Mouse (Mus musculus): ENCODE data around the gene Nckipsd. TPM values are rescaled to one million over a fixed set of nuclear protein-coding genes. Genes with fewer than 3 reads are reported as not detected.

Nckipsd gene
- total RNA-seq, 1 experiment: 17.4 TPM

GRCm38 (mm10) chr9:108782836-108783547 lies 25.2 kb upstream of the Nckipsd start:
- peaks cover 2 to 3% of the 10 kb centered on the region in 2 experiments; a peak in 1 of 4 replicates for H3K4me1 ChIP-seq (ENCODE audit: control insufficient read depth in 2 of 2, insufficient read depth in 2 of 2, low read length in 2 of 2, poor library complexity in 1 of 2)
- no peaks in the 10 kb centered on the region for H3K9me3 ChIP-seq (ENCODE audit: control insufficient read depth, insufficient read depth, low read depth, low read length)
- H3K36me3 ChIP-seq (ENCODE audit: control insufficient read depth, insufficient read depth, low read length, poor library complexity, severe bottlenecking): no peaks in the 10 kb centered on the region
- in situ Hi-C loops (cut with MboI; ENCODE audit: low sequenced_read_pairs in 2 of 2, unreplicated experiment in 2 of 2): no loop called here
- peak overlapping the region; percentile 12 to 67; a peak in 3 of 4 replicates for H3K4me3 ChIP-seq (ENCODE audit: insufficient read depth in 1 of 2, low read depth in 1 of 2, low read length in 2 of 2, poor library complexity in 1 of 2, severe bottlenecking in 1 of 2)
- no peak overlapping the region for H3K27ac ChIP-seq (ENCODE audit: insufficient read depth, low read depth, low read length, poor library complexity, severe bottlenecking)
- TF ChIP-seq ZNF384 (IDR thresholded peaks at IDR 0.05; ENCODE audit: low read depth, low read length) (no peak), ZC3H11A (IDR thresholded peaks at IDR 0.05; ENCODE audit: borderline replicate concordance, low read depth, low read length) (no peak), CHD2 (IDR thresholded peaks at IDR 0.05; ENCODE audit: low read depth, low read length) (no peak), MAFK (IDR thresholded peaks at IDR 0.05; ENCODE audit: insufficient read depth, low read depth, low read length) (no peak)
- 0 out of 2 replicates have a peak overlapping the region, but pooled peaks have one; percentile 15 for H3K9ac ChIP-seq (ENCODE audit: insufficient read depth, low read depth, low read length, poor library complexity, severe bottlenecking)
- DNase-seq (ENCODE audit: low read depth, low spot score): no peak

GRCm38 (mm10) chr9:108783548-108784463 lies 24.4 kb upstream of the Nckipsd start, which contains the start of gene Ip6k2:
Gene Ip6k2, plus strand, starts transcription at chr9:108783796.
- Histone ChIP-seq H3K27ac (ENCODE audit: insufficient read depth, low read depth, low read length, poor library complexity, severe bottlenecking) (peak within 1 kb of the TSS; percentile 63), H3K9ac (ENCODE audit: insufficient read depth, low read depth, low read length, poor library complexity, severe bottlenecking) (peak within 1 kb of the TSS; percentile 88), H3K4me3 (ENCODE audit: insufficient read depth in 1 of 2, low read depth in 1 of 2, low read length in 2 of 2, poor library complexity in 1 of 2, severe bottlenecking in 1 of 2) (peak within 1 kb of the TSS; percentile 88 to 97), H3K9me3 (ENCODE audit: control insufficient read depth, insufficient read depth, low read depth, low read length) (no peaks in the 10 kb centered on the region), H3K36me3 (ENCODE audit: control insufficient read depth, insufficient read depth, low read length, poor library complexity, severe bottlenecking) (no peaks in the 10 kb centered on the region), H3K4me1 (ENCODE audit: control insufficient read depth in 2 of 2, insufficient read depth in 2 of 2, low read length in 2 of 2, poor library complexity in 1 of 2) (peaks cover 2 to 3% of the 10 kb centered on the region in 2 experiments; a peak in 1 of 4 replicates)
- peak; percentile 16; the same call in 1 of the 2 replicates for TF ChIP-seq CHD2 (IDR thresholded peaks at IDR 0.05; ENCODE audit: low read depth, low read length)
- TF ChIP-seq ZC3H11A (IDR thresholded peaks at IDR 0.05; ENCODE audit: borderline replicate concordance, low read depth, low read length): no peak
- TF ChIP-seq HCFC1 (IDR thresholded peaks at IDR 0.05; ENCODE audit: borderline replicate concordance, insufficient read depth, low read length): no peak
- TF ChIP-seq ZNF384 (IDR thresholded peaks at IDR 0.05; ENCODE audit: low read depth, low read length): no peak
- TF ChIP-seq MAFK (IDR thresholded peaks at IDR 0.05; ENCODE audit: insufficient read depth, low read depth, low read length): no peak
- DNase-seq (ENCODE audit: low read depth, low spot score): peak; percentile 97
- in situ Hi-C loops (cut with MboI; ENCODE audit: low sequenced_read_pairs in 2 of 2, unreplicated experiment in 2 of 2): no loop called here

- H3K27ac ChIP-seq (ENCODE audit: insufficient read depth, low read depth, low read length, poor library complexity, severe bottlenecking): no peak overlapping the region
- no peak overlapping the region for H3K4me3 ChIP-seq (ENCODE audit: insufficient read depth in 1 of 2, low read depth in 1 of 2, low read length in 2 of 2, poor library complexity in 1 of 2, severe bottlenecking in 1 of 2)
- H3K36me3 ChIP-seq (ENCODE audit: control insufficient read depth, insufficient read depth, low read length, poor library complexity, severe bottlenecking): no peaks in the 10 kb centered on the region
- in situ Hi-C loops (cut with MboI; ENCODE audit: low sequenced_read_pairs in 2 of 2, unreplicated experiment in 2 of 2): no loop called here
- H3K4me1 ChIP-seq (ENCODE audit: control insufficient read depth in 2 of 2, insufficient read depth in 2 of 2, low read length in 2 of 2, poor library complexity in 1 of 2): peaks cover 2 to 3% of the 10 kb centered on the region in 2 experiments; a peak in 1 of 4 replicates
- no peak overlapping the region for H3K9ac ChIP-seq (ENCODE audit: insufficient read depth, low read depth, low read length, poor library complexity, severe bottlenecking)
- DNase-seq (ENCODE audit: low read depth, low spot score): no peak
- no peaks in the 10 kb centered on the region for H3K9me3 ChIP-seq (ENCODE audit: control insufficient read depth, insufficient read depth, low read depth, low read length)
- TF ChIP-seq HCFC1 (IDR thresholded peaks at IDR 0.05; ENCODE audit: borderline replicate concordance, insufficient read depth, low read length) (no peak), MAFK (IDR thresholded peaks at IDR 0.05; ENCODE audit: insufficient read depth, low read depth, low read length) (no peak)
Observed at GRCm38 (mm10) chr9:108785416-108785815, 22.8 kb upstream of the Nckipsd start.

GRCm38 (mm10) chr9:108786494-108786893 lies 21.7 kb upstream of the Nckipsd start:
- DNase-seq (ENCODE audit: low read depth, low spot score): no peak
- H3K36me3 ChIP-seq (ENCODE audit: control insufficient read depth, insufficient read depth, low read length, poor library complexity, severe bottlenecking): no peaks in the 10 kb centered on the region
- TF ChIP-seq CHD2 (IDR thresholded peaks at IDR 0.05; ENCODE audit: low read depth, low read length): no peak
- no peak for TF ChIP-seq ZNF384 (IDR thresholded peaks at IDR 0.05; ENCODE audit: low read depth, low read length)
- TF ChIP-seq ZC3H11A (IDR thresholded peaks at IDR 0.05; ENCODE audit: borderline replicate concordance, low read depth, low read length): no peak
- TF ChIP-seq MAFK (IDR thresholded peaks at IDR 0.05; ENCODE audit: insufficient read depth, low read depth, low read length): no peak
- TF ChIP-seq HCFC1 (IDR thresholded peaks at IDR 0.05; ENCODE audit: borderline replicate concordance, insufficient read depth, low read length): no peak
- in situ Hi-C loops (cut with MboI; ENCODE audit: low sequenced_read_pairs in 2 of 2, unreplicated experiment in 2 of 2): no loop called here
- H3K27ac ChIP-seq (ENCODE audit: insufficient read depth, low read depth, low read length, poor library complexity, severe bottlenecking): no peak overlapping the region
- H3K4me3 ChIP-seq (ENCODE audit: insufficient read depth in 1 of 2, low read depth in 1 of 2, low read length in 2 of 2, poor library complexity in 1 of 2, severe bottlenecking in 1 of 2): no peak overlapping the region
- H3K9me3 ChIP-seq (ENCODE audit: control insufficient read depth, insufficient read depth, low read depth, low read length): no peaks in the 10 kb centered on the region
- H3K9ac ChIP-seq (ENCODE audit: insufficient read depth, low read depth, low read length, poor library complexity, severe bottlenecking): no peak overlapping the region
- H3K4me1 ChIP-seq (ENCODE audit: control insufficient read depth in 2 of 2, insufficient read depth in 2 of 2, low read length in 2 of 2, poor library complexity in 1 of 2): peaks cover 2 to 3% of the 10 kb centered on the region in 2 experiments; a peak in 1 of 4 replicates
